Comparison of ENCODE assay signal across 10 mouse cellular contexts in genomic region chr7:142091848-142092247, GRCm38 (mm10). TPM values are rescaled to one million over a fixed set of nuclear protein-coding genes. Genes with fewer than 3 reads are reported as not detected.
DNase-seq lines count a peak whose midpoint lies in the region; ATAC-seq and TF ChIP-seq lines count a peak whose summit lies in the region.
"Had no signal": no experiment of that assay in that cellular context is flagged by ENCODE, and none has a peak within 500 bp of the region (broad histone marks: within the 10 kb centered on the region; RNA-seq: fewer than 3 reads in every experiment).

No protein-coding gene starts in this region.

- DNase-seq in neural tube, embryonic 11.5 days (ENCODE audit: low spot score): peak; percentile 59
- no peak for DNase-seq in neural tube, embryonic 10.5 days (ENCODE audit: extremely low spot score, low spot score)
- DNase-seq in liver, postnatal 0 days: peak; percentile 16
- DNase-seq in testis, postnatal 14 days (ENCODE audit: low spot score): no peak
- DNase-seq in lung, postnatal 4 days: no peak
- DNase-seq: heart, postnatal 10 days had no signal

- H3K4me3 ChIP-seq in neural tube, embryonic 11.5 days (ENCODE audit: low read depth, low read length): no peak overlapping the region; the same call in 1 of the 2 replicates
- peak overlapping the region; percentile 81 for H3K4me3 ChIP-seq in forebrain, embryonic 16.5 days (replicated peaks; ENCODE audit: low read length)
- H3K4me3 ChIP-seq in liver, postnatal 0 days (ENCODE audit: low read depth, low read length): no peak overlapping the region
- no peak overlapping the region for H3K4me3 ChIP-seq in kidney, embryonic 14.5 days (ENCODE audit: low read length)
- H3K4me3 ChIP-seq: embryonic facial prominence, embryonic 12.5 days; stomach, embryonic 15.5 days had no signal

- no peak overlapping the region for H3K27ac ChIP-seq in neural tube, embryonic 11.5 days (ENCODE audit: low read depth, low read length)
- H3K27ac ChIP-seq in forebrain, embryonic 16.5 days (ENCODE audit: low read length): peak overlapping the region; percentile 81
- H3K27ac ChIP-seq in liver, postnatal 0 days (ENCODE audit: low read depth): no peak overlapping the region
- H3K27ac ChIP-seq in kidney, embryonic 14.5 days (ENCODE audit: low read depth, low read length): no peak overlapping the region
- H3K27ac ChIP-seq: embryonic facial prominence, embryonic 12.5 days; stomach, embryonic 15.5 days had no signal

- H3K4me2 ChIP-seq in neural tube, embryonic 11.5 days (ENCODE audit: low read depth): peak overlapping the region; percentile 97
- peak overlapping the region; percentile 72 for H3K4me2 ChIP-seq in forebrain, embryonic 16.5 days (ENCODE audit: low read length)
- no peak overlapping the region for H3K4me2 ChIP-seq in liver, postnatal 0 days (ENCODE audit: low read depth, low read length)
- H3K4me2 ChIP-seq in kidney, embryonic 14.5 days (replicated peaks; ENCODE audit: low read depth, low read length): no peak overlapping the region
- H3K4me2 ChIP-seq: embryonic facial prominence, embryonic 12.5 days; stomach, embryonic 15.5 days had no signal

- H3K9me3 ChIP-seq in neural tube, embryonic 11.5 days (ENCODE audit: control insufficient read depth, low read length): no peaks in the 10 kb centered on the region
- no peaks in the 10 kb centered on the region for H3K9me3 ChIP-seq in forebrain, embryonic 16.5 days (ENCODE audit: control insufficient read depth, low read length)
- H3K9me3 ChIP-seq in liver, postnatal 0 days (ENCODE audit: low read length): no peaks in the 10 kb centered on the region
- no peaks in the 10 kb centered on the region for H3K9me3 ChIP-seq in kidney, embryonic 14.5 days (ENCODE audit: control insufficient read depth, low read length)
- H3K9me3 ChIP-seq: embryonic facial prominence, embryonic 12.5 days; stomach, embryonic 15.5 days had no signal

- TF ChIP-seq CTCF in liver, postnatal 0 days (IDR thresholded peaks at IDR 0.05; ENCODE audit: low read depth): no peak

- 0% methylated on average over 4 of the region's 4 CpGs for WGBS in neural tube, embryonic 11.5 days
- 1% methylated on average over 4 of the region's 4 CpGs for WGBS in forebrain, embryonic 16.5 days
- WGBS in liver, postnatal 0 days (ENCODE audit: insufficient replicate concordance): 19% methylated on average over 4 of the region's 4 CpGs
- 1% methylated on average over 4 of the region's 4 CpGs for WGBS in kidney, embryonic 14.5 days

- TF ChIP-seq EP300 in liver, postnatal 0 days (IDR thresholded peaks at IDR 0.05; ENCODE audit: low read depth): no peak

- H3K9ac ChIP-seq in neural tube, embryonic 11.5 days (ENCODE audit: low read length): peak overlapping the region; percentile 4; the same call in 1 of the 2 replicates
- peak overlapping the region; percentile 98 for H3K9ac ChIP-seq in forebrain, embryonic 16.5 days (replicated peaks; ENCODE audit: low read depth, low read length)
- no peak overlapping the region for H3K9ac ChIP-seq in liver, postnatal 0 days (replicated peaks)
- H3K9ac ChIP-seq in kidney, embryonic 14.5 days (ENCODE audit: low read depth, low read length): no peak overlapping the region
- H3K9ac ChIP-seq: embryonic facial prominence, embryonic 12.5 days; stomach, embryonic 15.5 days had no signal

- peaks cover 52% of the 10 kb centered on the region for H3K4me1 ChIP-seq in neural tube, embryonic 11.5 days (ENCODE audit: control insufficient read depth, insufficient read depth, low read length)
- H3K4me1 ChIP-seq in forebrain, embryonic 16.5 days (replicated peaks; ENCODE audit: control insufficient read depth, insufficient read depth, low read length): peaks cover 67% of the 10 kb centered on the region
- H3K4me1 ChIP-seq in liver, postnatal 0 days (ENCODE audit: insufficient read depth): peaks cover 55% of the 10 kb centered on the region
- H3K4me1 ChIP-seq in kidney, embryonic 14.5 days (ENCODE audit: control insufficient read depth, insufficient read depth, low read length): peaks cover 8% of the 10 kb centered on the region

- no peak for ATAC-seq in neural tube, embryonic 11.5 days (ENCODE audit: insufficient read depth, low FRiP score, low TSS enrichment)
- ATAC-seq in forebrain, embryonic 16.5 days: peak; percentile 50
- ATAC-seq in liver, postnatal 0 days: no peak
- ATAC-seq in kidney, embryonic 14.5 days (ENCODE audit: low FRiP score, low TSS enrichment): no peak

- peaks cover 24% of the 10 kb centered on the region for H3K27me3 ChIP-seq in neural tube, embryonic 11.5 days (ENCODE audit: control insufficient read depth, insufficient read depth, low read length)
- H3K27me3 ChIP-seq in forebrain, embryonic 16.5 days (replicated peaks; ENCODE audit: control insufficient read depth, insufficient read depth, low read length): no peaks in the 10 kb centered on the region; the same call in 1 of the 2 replicates
- peaks cover 59% of the 10 kb centered on the region for H3K27me3 ChIP-seq in liver, postnatal 0 days (ENCODE audit: insufficient read depth, low read length)
- H3K27me3 ChIP-seq in kidney, embryonic 14.5 days (ENCODE audit: control insufficient read depth, insufficient read depth, low read length): peaks cover 43% of the 10 kb centered on the region

- no peaks in the 10 kb centered on the region for H3K36me3 ChIP-seq in neural tube, embryonic 11.5 days (ENCODE audit: control insufficient read depth, insufficient read depth, low read length)
- H3K36me3 ChIP-seq in forebrain, embryonic 16.5 days (ENCODE audit: control insufficient read depth, insufficient read depth): peaks cover 6% of the 10 kb centered on the region; the same call in 1 of the 2 replicates
- 0 out of 2 replicates have a peak, but pooled peaks cover 6% of the 10 kb centered on the region for H3K36me3 ChIP-seq in liver, postnatal 0 days (replicated peaks; ENCODE audit: insufficient read depth, low read length)
- H3K36me3 ChIP-seq in kidney, embryonic 14.5 days (ENCODE audit: control insufficient read depth, insufficient read depth, low read length): no peaks in the 10 kb centered on the region
- H3K36me3 ChIP-seq: embryonic facial prominence, embryonic 12.5 days; stomach, embryonic 15.5 days had no signal

RNA-seq across cellular contexts. Expression of gene Dusp8, which starts 3.8 kb away (rescaled TPM):
- polyA plus RNA-seq in neural tube, embryonic 11.5 days (2014; fragmentation: Nextera tagmentation; extraction: Ambion mirVana): 24.3 and 27.6 TPM in 2 replicates
- 84.9 and 98.7 TPM in 2 replicates for polyA plus RNA-seq in forebrain, embryonic 16.5 days (2015; fragmentation: Nextera tagmentation; extraction: Ambion mirVana)
- 1.8 TPM in 2 replicates for polyA plus RNA-seq in liver, postnatal 0 days (2015; fragmentation: Nextera tagmentation; extraction: Ambion mirVana)
- polyA plus RNA-seq in kidney, embryonic 14.5 days (2014; fragmentation: Nextera tagmentation; extraction: Ambion mirVana): 1.2 and 1.3 TPM in 2 replicates

RNA-seq across cellular contexts. Expression of gene Gm45618, which starts 28.7 kb away (rescaled TPM):
- polyA plus RNA-seq in neural tube, embryonic 11.5 days (2014; fragmentation: Nextera tagmentation; extraction: Ambion mirVana): not detected in 2 replicates
- 0.34 TPM in 1 of 2 replicates, not detected in the other for polyA plus RNA-seq in forebrain, embryonic 16.5 days (2015; fragmentation: Nextera tagmentation; extraction: Ambion mirVana)
- polyA plus RNA-seq in liver, postnatal 0 days (2015; fragmentation: Nextera tagmentation; extraction: Ambion mirVana): not detected in 2 replicates
- not detected in 2 replicates for polyA plus RNA-seq in kidney, embryonic 14.5 days (2014; fragmentation: Nextera tagmentation; extraction: Ambion mirVana)
- polyA plus RNA-seq: embryonic facial prominence, embryonic 12.5 days; stomach, embryonic 15.5 days had no signal

RNA-seq across cellular contexts. Expression of gene Mob2, which starts 31.0 kb away (rescaled TPM):
- polyA plus RNA-seq in neural tube, embryonic 11.5 days (2014; fragmentation: Nextera tagmentation; extraction: Ambion mirVana): 58.0 and 64.0 TPM in 2 replicates
- 53.2 and 54.2 TPM in 2 replicates for polyA plus RNA-seq in forebrain, embryonic 16.5 days (2015; fragmentation: Nextera tagmentation; extraction: Ambion mirVana)
- 38.5 and 40.8 TPM in 2 replicates for polyA plus RNA-seq in liver, postnatal 0 days (2015; fragmentation: Nextera tagmentation; extraction: Ambion mirVana)
- polyA plus RNA-seq in kidney, embryonic 14.5 days (2014; fragmentation: Nextera tagmentation; extraction: Ambion mirVana): 63.8 and 65.8 TPM in 2 replicates

RNA-seq across cellular contexts. Expression of gene Gm39115, which starts 44.0 kb away (rescaled TPM):
- polyA plus RNA-seq in neural tube, embryonic 11.5 days (2014; fragmentation: Nextera tagmentation; extraction: Ambion mirVana): not detected in 2 replicates
- polyA plus RNA-seq in forebrain, embryonic 16.5 days (2015; fragmentation: Nextera tagmentation; extraction: Ambion mirVana): not detected in 2 replicates
- polyA plus RNA-seq in liver, postnatal 0 days (2015; fragmentation: Nextera tagmentation; extraction: Ambion mirVana): not detected in 2 replicates
- polyA plus RNA-seq in kidney, embryonic 14.5 days (2014; fragmentation: Nextera tagmentation; extraction: Ambion mirVana): not detected in 2 replicates
- polyA plus RNA-seq: embryonic facial prominence, embryonic 12.5 days; stomach, embryonic 15.5 days had no signal

RNA-seq across cellular contexts. Expression of gene Gm45337, which starts 52.6 kb away (rescaled TPM):
- not detected in 2 replicates for polyA plus RNA-seq in neural tube, embryonic 11.5 days (2014; fragmentation: Nextera tagmentation; extraction: Ambion mirVana)
- polyA plus RNA-seq in forebrain, embryonic 16.5 days (2015; fragmentation: Nextera tagmentation; extraction: Ambion mirVana): not detected in 2 replicates
- not detected in 2 replicates for polyA plus RNA-seq in liver, postnatal 0 days (2015; fragmentation: Nextera tagmentation; extraction: Ambion mirVana)
- not detected in 2 replicates for polyA plus RNA-seq in kidney, embryonic 14.5 days (2014; fragmentation: Nextera tagmentation; extraction: Ambion mirVana)
- polyA plus RNA-seq: embryonic facial prominence, embryonic 12.5 days; stomach, embryonic 15.5 days had no signal

Comparison
In these comparisons a context has a peak if more than half of its experiments do, and no peak if none do; other contexts are left out.
1. DNase-seq: peak in neural tube, embryonic 11.5 days (single experiment) and liver, postnatal 0 days (single experiment); none in neural tube, embryonic 10.5 days (single experiment), testis, postnatal 14 days (single experiment) and lung, postnatal 4 days (0 of 2).
2. H3K4me2 ChIP-seq: peak in neural tube, embryonic 11.5 days (single experiment) and forebrain, embryonic 16.5 days (single experiment); none in liver, postnatal 0 days (single experiment) and kidney, embryonic 14.5 days (single experiment).
3. H3K9ac ChIP-seq: peak in neural tube, embryonic 11.5 days (single experiment) and forebrain, embryonic 16.5 days (single experiment); none in liver, postnatal 0 days (single experiment) and kidney, embryonic 14.5 days (single experiment).